Mouse (Mus musculus) midbrain, embryonic 12.5 days (tissue): ENCODE data around the gene Msi2. TPM values are rescaled to one million over a fixed set of nuclear protein-coding genes. Genes with fewer than 3 reads are reported as not detected.

Experiments used
- ATAC-seq: fragments of 200-750 bp; cut with Nextera tagmentation; 2 replicates; pipeline ENCODE4 v1.8.0; 2017; ENCODE audit warnings: low read depth, moderate TSS enrichment, moderate library complexity; ENCODE audit not compliant: low FRiP score
- H3K27ac ChIP-seq: fragments of 300-500 bp; sonication (generic); replicated peaks from 2 replicates; pipeline ENCODE4 v1.5.1; 2016; ENCODE audit warnings: mild to moderate bottlenecking
- H3K27me3 ChIP-seq: fragments of 300-500 bp; sonication (generic); 2 replicates; pipeline ENCODE4 v1.6.1; 2016; ENCODE audit warnings: mild to moderate bottlenecking
- H3K36me3 ChIP-seq: fragments of 300-500 bp; sonication (generic); 2 replicates; pipeline ENCODE4 v1.6.1; 2016
- H3K4me1 ChIP-seq: fragments of 300-500 bp; sonication (generic); 2 replicates; pipeline ENCODE4 v1.6.1; 2016
- H3K4me2 ChIP-seq: fragments of 300-500 bp; sonication (generic); replicated peaks from 2 replicates; pipeline ENCODE4 v1.6.1; 2016; ENCODE audit warnings: mild to moderate bottlenecking, moderate library complexity
- H3K4me3 ChIP-seq: fragments of 300-500 bp; sonication (generic); 2 replicates; pipeline ENCODE4 v1.5.1; 2016; ENCODE audit warnings: mild to moderate bottlenecking
- H3K9ac ChIP-seq: fragments of 300-500 bp; sonication (generic); replicated peaks from 2 replicates; pipeline ENCODE4 v1.6.1; 2016; ENCODE audit warnings: mild to moderate bottlenecking, moderate library complexity
- H3K9me3 ChIP-seq: fragments of 300-500 bp; sonication (generic); 2 replicates; pipeline ENCODE4 v1.6.1; 2016; ENCODE audit warnings: mild to moderate bottlenecking
- WGBS: fragments of 180-500 bp; shearing (Covaris S2); methylation state at CpG from one replicate; pipeline ENCODE4 v1.1.7; 2016; 5-methylcytosine and 5-hydroxymethylcytosine counted together
- polyA plus RNA-seq: library from polyadenylated mRNA; unstranded; fragments of >200 nt; fragmentation: Nextera tagmentation; extraction: Ambion mirVana; gene quantifications from 2 replicates; pipeline ENCODE4 v1.2.1, GENCODE M21; 2016

Msi2 gene
- polyA plus RNA-seq, 1 experiment from 2014 or later: 47.9 TPM

DNA sequence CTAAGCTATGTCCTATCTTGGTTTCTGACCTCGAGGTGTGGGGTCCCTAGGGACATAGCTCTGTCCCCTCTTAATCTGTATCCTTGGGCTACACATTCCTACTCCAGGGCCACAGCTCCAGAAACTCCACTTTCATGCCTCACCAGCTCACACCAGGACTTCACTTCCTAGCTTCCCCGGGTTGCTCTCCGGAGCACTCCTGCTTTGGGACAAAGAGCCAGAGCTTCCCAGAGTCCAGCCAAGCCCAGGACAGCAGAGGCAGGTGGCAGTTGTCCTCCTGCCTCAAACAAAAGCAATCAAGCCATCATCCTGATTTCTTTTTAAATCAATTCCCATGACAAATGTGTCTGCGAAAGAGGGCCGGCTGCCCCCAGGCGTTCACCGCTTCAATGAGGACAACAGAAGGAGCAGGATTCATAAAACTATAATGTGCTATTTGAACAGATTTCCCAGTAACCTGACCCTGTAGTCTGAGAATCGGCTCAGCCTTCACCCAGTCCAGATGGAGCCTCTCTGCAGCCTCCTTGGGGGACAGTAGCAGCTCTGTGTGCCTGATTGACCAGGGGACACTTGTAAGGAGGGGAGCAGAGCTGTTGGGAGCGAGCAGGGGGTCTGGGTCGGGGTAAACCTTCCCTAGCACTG, 409.1 kb downstream of the Msi2 start:
- Histone ChIP-seq H3K36me3 (no peaks in the 10 kb centered on the region), H3K27me3 (no peaks in the 10 kb centered on the region), H3K4me1 (peaks cover 45% of the 10 kb centered on the region), H3K9ac (no peak overlapping the region), H3K4me3 (no peak overlapping the region), H3K9me3 (no peaks in the 10 kb centered on the region), H3K4me2 (no peak overlapping the region), H3K27ac (peak overlapping the region; percentile 69)
- 29% methylated on average over 10 of the region's 10 CpGs for WGBS
- peak; percentile 82 for ATAC-seq

DNA sequence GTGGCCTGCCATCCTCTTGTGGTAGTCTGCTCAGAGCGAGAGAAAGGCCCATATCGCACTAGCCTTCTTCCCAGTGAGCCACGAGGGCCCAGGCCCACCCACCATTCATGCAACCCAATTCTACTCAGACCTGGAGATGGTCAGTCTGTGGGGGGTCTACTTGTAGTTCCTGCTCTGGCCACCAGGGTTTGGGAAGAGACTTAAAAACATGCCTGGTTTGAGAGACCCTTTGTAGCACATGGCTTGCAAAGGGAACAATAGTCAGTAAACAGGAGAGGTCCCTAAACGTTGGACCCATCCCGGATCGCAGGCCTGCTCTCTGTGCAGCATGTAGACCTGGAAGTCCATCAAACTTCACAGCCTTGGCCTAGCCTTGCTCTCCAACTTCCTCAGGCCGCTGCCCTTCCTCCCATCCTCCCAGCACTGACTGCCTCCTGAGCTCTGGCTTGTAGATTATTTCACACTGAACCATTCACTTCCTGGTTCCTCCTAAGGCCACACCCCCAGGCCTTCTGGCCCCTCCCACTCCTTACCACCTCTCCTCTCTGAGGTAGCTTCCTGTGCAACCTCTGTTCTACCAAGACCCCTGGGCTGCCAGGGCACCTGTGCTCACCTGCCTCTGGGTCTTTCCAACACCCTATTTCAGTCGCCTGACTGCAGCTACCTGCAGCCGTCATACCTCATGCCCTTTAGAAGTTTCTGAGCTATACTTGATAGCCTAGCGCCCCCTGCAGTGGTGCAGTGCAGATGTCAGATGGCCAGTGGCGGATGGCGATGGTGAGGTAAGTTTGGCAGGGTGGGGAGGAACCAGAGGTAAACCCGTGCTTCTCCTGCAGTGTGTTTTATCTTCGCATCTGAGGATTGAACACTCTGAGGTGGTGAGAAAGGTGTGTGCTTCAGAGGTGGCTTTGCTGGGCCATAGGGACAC, 410.4 kb downstream of the Msi2 start:
- no peak overlapping the region for H3K4me3 ChIP-seq
- H3K36me3 ChIP-seq: no peaks in the 10 kb centered on the region
- peaks cover 39% of the 10 kb centered on the region for H3K4me1 ChIP-seq
- ATAC-seq: no peak
- WGBS: 81% methylated on average over 14 of the region's 14 CpGs
- no peaks in the 10 kb centered on the region for H3K27me3 ChIP-seq
- no peak overlapping the region for H3K4me2 ChIP-seq
- H3K9me3 ChIP-seq: no peaks in the 10 kb centered on the region
- no peak overlapping the region for H3K9ac ChIP-seq
- 0 out of 2 replicates have a peak overlapping the region, but pooled peaks have one; percentile 69 for H3K27ac ChIP-seq

DNA sequence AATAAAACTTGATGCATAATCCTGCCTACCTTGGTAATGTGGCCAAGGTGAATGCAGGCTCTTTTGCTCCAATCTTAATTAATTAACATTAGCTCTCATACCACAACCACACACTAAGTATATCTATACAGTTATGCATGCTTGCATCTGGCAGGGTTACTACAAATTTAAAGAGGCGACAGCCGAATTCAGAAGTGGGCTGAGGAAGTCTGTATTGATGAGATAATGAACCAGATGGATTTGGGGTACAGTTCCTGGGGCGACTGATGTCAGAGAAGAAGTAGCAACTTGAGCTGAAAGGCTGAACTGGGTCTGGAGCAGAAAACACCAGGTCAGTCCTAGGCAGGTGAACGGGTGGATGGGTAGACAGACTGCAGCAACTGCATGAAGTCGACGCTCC, 412.6 kb downstream of the Msi2 start:
- peaks cover 33% of the 10 kb centered on the region for H3K4me1 ChIP-seq
- no peak overlapping the region for H3K9ac ChIP-seq
- no peak for ATAC-seq
- WGBS: 93% methylated on average over 6 of the region's 6 CpGs
- no peaks in the 10 kb centered on the region for H3K9me3 ChIP-seq
- H3K36me3 ChIP-seq: no peaks in the 10 kb centered on the region
- H3K4me2 ChIP-seq: no peak overlapping the region
- no peak overlapping the region for H3K27ac ChIP-seq
- H3K27me3 ChIP-seq: no peaks in the 10 kb centered on the region
- H3K4me3 ChIP-seq: no peak overlapping the region

DNA sequence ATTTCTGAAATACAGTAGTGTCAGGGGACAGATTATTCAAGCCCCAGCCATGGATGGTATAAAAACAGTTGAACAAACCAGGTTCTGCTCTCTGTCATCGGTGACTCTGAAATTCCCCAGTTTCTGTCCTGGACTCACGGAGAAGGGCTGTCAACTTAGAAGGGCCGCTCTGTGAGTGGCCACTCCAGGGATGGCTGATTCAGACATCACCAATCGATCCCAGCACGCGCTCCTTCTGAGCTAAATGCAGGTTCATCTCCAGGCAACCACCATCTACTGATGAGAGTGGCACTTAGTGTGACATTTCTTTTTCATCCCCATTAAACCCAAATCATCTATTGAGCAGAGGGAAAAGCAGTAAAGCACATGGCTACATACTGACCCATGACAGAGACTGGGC, 416.7 kb downstream of the Msi2 start:
- WGBS: 41% methylated on average over 6 of the region's 6 CpGs
- H3K27ac ChIP-seq: 0 out of 2 replicates have a peak overlapping the region, but pooled peaks have one; percentile 4
- no peaks in the 10 kb centered on the region for H3K36me3 ChIP-seq
- H3K9me3 ChIP-seq: no peaks in the 10 kb centered on the region
- no peaks in the 10 kb centered on the region for H3K27me3 ChIP-seq
- no peak overlapping the region for H3K9ac ChIP-seq
- H3K4me3 ChIP-seq: no peak overlapping the region
- H3K4me1 ChIP-seq: peaks cover 26% of the 10 kb centered on the region; the same call in 1 of the 2 replicates
- ATAC-seq: no peak
- no peak overlapping the region for H3K4me2 ChIP-seq

DNA sequence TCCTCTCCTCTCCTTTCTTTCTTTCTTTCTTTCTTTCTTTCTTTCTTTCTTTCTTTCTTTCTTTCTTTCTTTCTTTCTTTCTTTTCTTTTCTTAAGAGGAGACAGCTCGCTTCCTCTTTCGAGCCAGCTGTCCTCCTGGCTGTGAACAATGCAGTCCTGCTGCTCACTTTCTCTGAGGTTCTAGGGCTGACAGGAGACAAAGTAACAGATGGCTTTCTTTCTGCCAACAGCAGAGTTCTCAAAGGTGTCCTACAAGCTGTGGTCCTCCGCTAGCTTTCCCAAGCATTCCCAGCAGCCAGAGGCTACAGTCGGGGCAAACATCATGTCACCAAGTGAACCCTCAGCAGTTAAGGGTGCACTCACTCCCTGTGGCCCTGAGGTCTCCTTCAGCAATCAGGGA, 419.0 kb downstream of the Msi2 start:
- Histone ChIP-seq H3K27me3 (0 out of 2 replicates have a peak, but pooled peaks cover 8% of the 10 kb centered on the region), H3K4me2 (no peak overlapping the region), H3K36me3 (no peaks in the 10 kb centered on the region), H3K4me1 (peaks cover 36% of the 10 kb centered on the region; the same call in 1 of the 2 replicates), H3K27ac (0 out of 2 replicates have a peak overlapping the region, but pooled peaks have one; percentile 42), H3K9ac (no peak overlapping the region), H3K9me3 (no peaks in the 10 kb centered on the region), H3K4me3 (no peak overlapping the region)
- ATAC-seq: no peak
- 69% methylated on average over 4 of the region's 4 CpGs for WGBS

DNA sequence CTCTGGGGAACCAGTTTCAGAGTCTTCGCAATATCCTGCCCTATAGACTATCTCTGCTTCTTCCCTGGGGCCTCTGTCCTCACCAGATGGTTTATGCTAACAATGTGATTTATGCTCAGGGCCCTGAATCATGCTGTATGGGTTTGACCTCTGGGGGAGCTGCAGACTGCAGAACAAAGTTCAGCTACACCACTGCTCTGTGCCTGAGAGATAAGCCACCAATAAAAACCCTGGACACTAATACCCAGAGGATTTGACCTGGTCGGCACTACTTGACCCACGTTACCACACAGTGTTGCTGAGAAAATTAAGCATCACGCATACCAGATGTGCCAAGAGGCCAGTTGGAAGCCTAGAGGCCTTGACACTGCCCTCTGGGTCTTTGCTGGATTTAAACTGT, 420.8 kb downstream of the Msi2 start:
- H3K4me1 ChIP-seq: peaks cover 40% of the 10 kb centered on the region; the same call in 1 of the 2 replicates
- ATAC-seq: peak; percentile 59; the same call in 1 of the 2 replicates
- H3K27ac ChIP-seq: peak overlapping the region; percentile 60

DNA sequence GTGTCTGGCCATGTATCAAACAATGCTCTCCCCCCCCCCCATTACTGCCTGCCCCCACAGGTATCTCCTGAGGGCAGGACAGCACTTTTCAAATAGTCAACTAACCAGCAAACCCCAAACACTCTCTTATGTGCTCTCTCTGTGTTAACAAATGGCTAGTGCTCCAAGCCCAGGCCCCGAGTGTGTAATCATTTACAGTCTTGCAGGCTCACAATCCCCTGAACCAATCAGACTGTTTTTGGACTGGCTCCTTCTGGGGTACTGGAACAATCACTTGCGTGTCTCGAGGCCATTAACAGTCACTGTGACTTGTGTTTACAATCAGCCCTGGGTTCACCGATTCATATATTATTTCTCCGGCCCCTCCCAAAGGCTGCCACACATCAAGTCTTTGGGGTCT, 423.0 kb downstream of the Msi2 start:
- H3K4me1 ChIP-seq: peaks cover 35% of the 10 kb centered on the region; the same call in 1 of the 2 replicates
- ATAC-seq: 0 out of 2 replicates have a peak, but pooled peaks have one; percentile 16
- H3K36me3 ChIP-seq: no peaks in the 10 kb centered on the region
- WGBS: 81% methylated on average over 5 of the region's 5 CpGs
- H3K4me3 ChIP-seq: no peak overlapping the region
- 0 out of 2 replicates have a peak, but pooled peaks cover 8% of the 10 kb centered on the region for H3K27me3 ChIP-seq
- H3K27ac ChIP-seq: no peak overlapping the region; the same call in 1 of the 2 replicates
- H3K9me3 ChIP-seq: no peaks in the 10 kb centered on the region
- H3K9ac ChIP-seq: peak overlapping the region; percentile 29; the same call in 1 of the 2 replicates
- H3K4me2 ChIP-seq: peak overlapping the region; percentile 45

More for the DNA sequence above, 420.8 kb downstream of the Msi2 start:
- H3K27me3 ChIP-seq: 0 out of 2 replicates have a peak, but pooled peaks cover 8% of the 10 kb centered on the region
- H3K4me3 ChIP-seq: no peak overlapping the region
- H3K9ac ChIP-seq: no peak overlapping the region
- H3K4me2 ChIP-seq: no peak overlapping the region
- no peaks in the 10 kb centered on the region for H3K36me3 ChIP-seq
- WGBS: 49% methylated on average over 4 of the region's 4 CpGs
- no peaks in the 10 kb centered on the region for H3K9me3 ChIP-seq

DNA sequence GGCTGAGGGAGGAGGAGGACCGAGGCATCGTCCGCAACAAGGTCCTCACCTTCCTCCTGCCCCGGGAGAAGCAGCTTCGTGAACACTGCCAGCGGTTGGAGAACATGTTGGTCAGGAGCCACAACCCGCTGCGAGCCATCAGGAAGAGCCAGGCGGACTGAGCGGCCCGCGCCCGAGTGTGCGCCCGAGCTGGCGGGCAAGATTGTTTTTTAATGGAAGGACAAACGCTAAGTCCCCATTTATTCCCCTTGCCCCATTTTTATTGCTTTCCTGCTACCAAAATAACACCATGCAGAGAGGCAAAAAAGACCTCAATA, 424.0 kb downstream of the Msi2 start:
- WGBS: 24% methylated on average over 17 of the region's 17 CpGs
- no peaks in the 10 kb centered on the region for H3K36me3 ChIP-seq
- peaks cover 29% of the 10 kb centered on the region; the same call in 1 of the 2 replicates for H3K4me1 ChIP-seq
- H3K4me3 ChIP-seq: peak overlapping the region; percentile 30
- no peaks in the 10 kb centered on the region for H3K9me3 ChIP-seq
- peak overlapping the region; percentile 50 for H3K9ac ChIP-seq
- peak overlapping the region; percentile 67 for H3K27ac ChIP-seq
- no peak for ATAC-seq
- H3K4me2 ChIP-seq: peak overlapping the region; percentile 45
- H3K27me3 ChIP-seq: 0 out of 2 replicates have a peak, but pooled peaks cover 8% of the 10 kb centered on the region

DNA sequence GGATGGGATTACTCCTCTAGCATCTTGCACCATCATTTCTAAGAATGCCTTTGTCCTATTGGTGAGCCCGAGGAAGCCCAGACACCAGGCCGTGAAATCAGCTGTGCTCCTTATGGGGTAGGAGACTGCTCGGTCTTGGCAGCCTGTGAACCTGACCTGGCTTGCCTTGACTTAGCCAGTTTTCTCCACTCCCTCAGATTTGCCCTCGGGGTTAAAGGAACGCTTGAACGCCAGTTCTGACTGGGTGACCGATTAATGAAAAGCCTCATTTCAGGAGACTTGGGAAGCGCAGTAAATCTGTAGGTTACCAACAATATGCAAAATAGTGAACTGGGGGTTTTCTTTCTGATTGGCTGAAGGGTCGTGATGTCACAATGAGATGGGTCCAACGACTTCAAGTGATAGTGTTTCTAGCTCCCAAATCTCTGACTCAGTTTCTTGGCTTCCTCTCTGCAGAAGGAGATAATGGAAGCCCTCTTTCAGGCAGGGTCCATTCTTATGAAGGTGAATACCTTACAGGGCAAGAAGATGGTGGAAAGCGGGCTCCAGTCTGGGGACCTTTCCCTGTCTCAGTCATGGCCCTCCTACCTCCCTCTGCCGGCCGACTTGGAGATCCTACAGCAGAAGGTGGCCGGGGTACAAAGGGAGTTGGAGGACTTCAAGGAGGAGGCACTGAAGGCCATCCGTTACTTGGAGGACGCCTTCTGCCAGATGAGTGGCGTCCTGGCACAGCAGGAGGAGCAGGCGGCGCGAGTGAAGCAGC, 424.5 kb downstream of the Msi2 start, which contains the start of gene Ccdc182:
Ccdc182 (plus strand) TSS at position 428 of the 763 bp plus-strand sequence.
- peaks cover 32% of the 10 kb centered on the region; the same call in 1 of the 2 replicates for H3K4me1 ChIP-seq
- peak within 1 kb of the TSS; percentile 67 for H3K27ac ChIP-seq
- H3K9ac ChIP-seq: peak within 1 kb of the TSS; percentile 50

DNA sequence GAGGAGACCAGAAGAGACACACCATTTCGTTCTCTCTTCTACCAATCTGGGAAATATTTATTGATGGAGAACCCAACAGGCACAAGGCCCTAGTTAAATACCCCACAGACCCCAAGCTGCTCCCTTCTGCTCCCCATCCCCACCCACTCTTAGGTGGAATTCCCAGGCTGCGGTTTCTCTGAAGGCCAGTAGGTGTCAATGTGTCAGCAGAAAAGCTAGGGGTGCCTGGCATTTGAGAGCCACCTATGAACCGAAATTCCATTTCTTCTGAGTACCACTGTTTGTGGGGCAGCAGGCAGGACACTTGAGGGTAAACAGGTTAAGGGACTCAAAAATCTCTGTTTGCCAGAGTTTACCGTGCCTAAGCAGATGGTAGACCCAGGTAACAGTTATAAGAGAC, 426.6 kb downstream of the Msi2 start:
- no peak overlapping the region for H3K9ac ChIP-seq
- H3K4me2 ChIP-seq: no peak overlapping the region
- no peak for ATAC-seq
- WGBS: 37% methylated on average over 4 of the region's 4 CpGs
- no peak overlapping the region for H3K27ac ChIP-seq
- H3K4me3 ChIP-seq: no peak overlapping the region
- no peaks in the 10 kb centered on the region for H3K9me3 ChIP-seq
- 0 out of 2 replicates have a peak, but pooled peaks cover 8% of the 10 kb centered on the region for H3K27me3 ChIP-seq
- no peaks in the 10 kb centered on the region for H3K36me3 ChIP-seq
- H3K4me1 ChIP-seq: peaks cover 31% of the 10 kb centered on the region

More for the DNA sequence above, 424.5 kb downstream of the Msi2 start, which contains the start of gene Ccdc182:
- 0 out of 2 replicates have a peak, but pooled peaks cover 8% of the 10 kb centered on the region for H3K27me3 ChIP-seq
- no peaks in the 10 kb centered on the region for H3K36me3 ChIP-seq
- no peaks in the 10 kb centered on the region for H3K9me3 ChIP-seq
- 33% methylated on average over 20 of the region's 20 CpGs for WGBS
- no peak for ATAC-seq
- peak within 1 kb of the TSS; percentile 30 for H3K4me3 ChIP-seq
- peak within 1 kb of the TSS; percentile 45 for H3K4me2 ChIP-seq

DNA sequence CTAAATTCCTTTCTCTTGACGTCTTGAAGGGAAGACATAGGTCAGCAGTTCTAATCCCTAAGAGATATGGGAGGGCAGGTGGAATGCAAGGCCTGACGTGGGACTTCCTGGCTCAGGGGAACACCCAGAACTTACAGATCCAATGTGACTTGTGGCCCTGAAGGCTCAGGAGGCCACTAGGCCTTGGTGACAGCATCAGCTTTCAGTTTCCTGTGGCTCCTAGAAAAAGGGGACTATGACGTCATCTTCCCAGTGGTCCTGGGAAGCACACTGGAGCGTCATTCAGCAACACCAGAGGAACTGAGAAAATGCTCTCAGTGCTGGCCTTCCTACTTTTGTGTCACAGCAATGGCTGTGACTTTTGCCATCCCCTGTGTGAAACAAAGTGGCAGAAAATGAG, 427.1 kb downstream of the Msi2 start:
- 66% methylated on average over 4 of the region's 4 CpGs for WGBS
- Histone ChIP-seq H3K27me3 (0 out of 2 replicates have a peak, but pooled peaks cover 8% of the 10 kb centered on the region), H3K27ac (no peak overlapping the region), H3K9me3 (no peaks in the 10 kb centered on the region), H3K4me2 (no peak overlapping the region), H3K4me1 (peaks cover 32% of the 10 kb centered on the region), H3K9ac (no peak overlapping the region), H3K4me3 (no peak overlapping the region), H3K36me3 (no peaks in the 10 kb centered on the region)
- no peak for ATAC-seq
